Mouse (Mus musculus) kidney, postnatal 0 days (tissue): ENCODE data around the gene Vmn2r19. TPM values are rescaled to one million over a fixed set of nuclear protein-coding genes. Genes with fewer than 3 reads are reported as not detected.
"Not testable (repeated sequence)": the region's sequence is repeated elsewhere in the genome, so short reads cannot be mapped to it uniquely, and the experiment has no call there.

Experiments
- ATAC-seq: fragments of 200-750 bp; cut with Nextera tagmentation; replicated peaks from 2 replicates; pipeline ENCODE4 v1.8.0; 2017; ENCODE audit warnings: low read depth, moderate number of reproducible peaks, moderate TSS enrichment, moderate library complexity; ENCODE audit not compliant: low FRiP score
- DNase-seq: peaks from one replicate; pipeline ENCODE4 v3.0.0-alpha.2; 2016; ENCODE audit warnings: low spot score
- H3K27ac ChIP-seq: fragments of 300-500 bp; sonication (generic); 2 replicates; pipeline ENCODE4 v1.5.1; 2014; ENCODE audit warnings: mild to moderate bottlenecking
- H3K27me3 ChIP-seq: fragments of 300-500 bp; sonication (generic); 2 replicates; pipeline ENCODE4 v1.6.1; 2014; ENCODE audit warnings: low read length, mixed read lengths; ENCODE audit not compliant: insufficient read depth
- H3K36me3 ChIP-seq: fragments of 300-500 bp; sonication (generic); 2 replicates; pipeline ENCODE4 v1.6.1; 2014; ENCODE audit warnings: low read length, mixed read lengths; ENCODE audit not compliant: insufficient read depth
- H3K4me1 ChIP-seq: fragments of 300-500 bp; sonication (generic); replicated peaks from 2 replicates; pipeline ENCODE4 v1.6.1; 2014; ENCODE audit warnings: antibody characterized with exemption, low read length, mixed read lengths; ENCODE audit not compliant: insufficient read depth
- H3K4me2 ChIP-seq: fragments of 300-500 bp; sonication (generic); 2 replicates; pipeline ENCODE4 v1.6.1; 2014; ENCODE audit warnings: mild to moderate bottlenecking, low read length, moderate library complexity, mixed read lengths
- H3K4me3 ChIP-seq: fragments of 300-500 bp; sonication (generic); replicated peaks from 2 replicates; pipeline ENCODE4 v1.5.1; 2014; ENCODE audit warnings: low read depth, low read length
- H3K9ac ChIP-seq: fragments of 300-500 bp; sonication (generic); 2 replicates; pipeline ENCODE4 v1.6.1; 2014; ENCODE audit warnings: low read depth, low read length
- H3K9me3 ChIP-seq: fragments of 300-500 bp; sonication (generic); replicated peaks from 2 replicates; pipeline ENCODE4 v1.6.1; 2016; ENCODE audit warnings: low read length, inconsistent platforms, mixed read lengths
- CTCF ChIP-seq: IDR thresholded peaks from 2 replicates; pipeline ENCODE4 v1.5.1; 2016; ENCODE audit warnings: antibody characterized with exemption, low read depth, mild to moderate bottlenecking, moderate library complexity
- WGBS: fragments of 180-500 bp; shearing (Covaris S2); extraction: QIAGEN DNeasy Blood & Tissue Kit; methylation state at CpG from one replicate; pipeline ENCODE4 v1.1.7; 2014; 5-methylcytosine and 5-hydroxymethylcytosine counted together
- polyA plus RNA-seq: library from polyadenylated mRNA; unstranded; fragments of >200 nt; fragmentation: Nextera tagmentation; extraction: Ambion mirVana; gene quantifications from 2 replicates; pipeline ENCODE4 v1.2.1, GENCODE M21; 2015

The Vmn2r19 gene
- polyA plus RNA-seq, 1 experiment from 2014 or later: not detected

GRCm38 (mm10) chr6:123265809-123266208 lies 42.3 kb upstream of the Vmn2r19 start:
- TF ChIP-seq CTCF: no peak
- H3K9ac ChIP-seq: no peak overlapping the region
- no peak overlapping the region for H3K4me2 ChIP-seq
- DNase-seq (no peak), ATAC-seq (no peak)
- 90% methylated on average over 4 of the region's 4 CpGs for WGBS
- H3K27me3 ChIP-seq: no peaks in the 10 kb centered on the region
- H3K4me1 ChIP-seq: no peaks in the 10 kb centered on the region
- H3K9me3 ChIP-seq: no peaks in the 10 kb centered on the region
- no peak overlapping the region for H3K4me3 ChIP-seq
- H3K36me3 ChIP-seq: no peaks in the 10 kb centered on the region
- no peak overlapping the region for H3K27ac ChIP-seq

- H3K4me2 ChIP-seq: no peak overlapping the region
- no peak overlapping the region for H3K27ac ChIP-seq
- H3K9ac ChIP-seq: no peak overlapping the region
- no peak overlapping the region for H3K4me3 ChIP-seq
- DNase-seq (no peak), ATAC-seq (no peak)
- TF ChIP-seq CTCF: no peak
- no peaks in the 10 kb centered on the region for H3K9me3 ChIP-seq
- 75% methylated on average over 5 of the region's 5 CpGs for WGBS
- no peaks in the 10 kb centered on the region for H3K36me3 ChIP-seq
- no peaks in the 10 kb centered on the region for H3K27me3 ChIP-seq
- no peaks in the 10 kb centered on the region for H3K4me1 ChIP-seq
Observed at GRCm38 (mm10) chr6:123266945-123267344, 41.2 kb upstream of the Vmn2r19 start.

DNA sequence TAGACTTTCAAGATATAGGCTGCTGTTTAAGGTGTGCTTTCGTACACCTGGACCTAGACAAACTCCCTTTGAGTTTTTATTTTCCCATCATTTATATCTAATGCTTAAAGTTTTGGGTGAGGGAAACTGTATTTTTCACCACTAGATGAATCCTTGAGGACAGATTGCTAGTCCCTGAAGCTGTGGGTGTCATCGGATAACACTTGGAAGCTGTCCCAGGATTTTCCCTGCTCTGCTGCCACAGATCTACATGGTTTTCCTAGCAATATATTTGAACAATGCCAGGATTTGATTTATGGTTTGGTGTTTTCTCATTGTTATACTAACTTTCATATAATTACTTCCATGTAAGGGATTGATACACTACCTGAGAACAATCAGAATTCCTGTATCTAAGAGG lies 28.7 kb upstream of the Vmn2r19 start:
- ATAC-seq: no peak
- H3K9me3 ChIP-seq: no peaks in the 10 kb centered on the region
- no peaks in the 10 kb centered on the region for H3K27me3 ChIP-seq
- DNase-seq: no peak
- H3K27ac ChIP-seq: no peak overlapping the region
- H3K36me3 ChIP-seq: no peaks in the 10 kb centered on the region
- H3K4me2 ChIP-seq: no peak overlapping the region
- no peaks in the 10 kb centered on the region for H3K4me1 ChIP-seq
- no peak overlapping the region for H3K4me3 ChIP-seq
- no peak overlapping the region for H3K9ac ChIP-seq
- WGBS: 77% methylated on average over 2 of the region's 2 CpGs
- no peak for TF ChIP-seq CTCF

GRCm38 (mm10) chr6:123286311-123286710 lies 21.8 kb upstream of the Vmn2r19 start:
- no peak for TF ChIP-seq CTCF
- WGBS: 77% methylated on average over 2 of the region's 2 CpGs
- DNase-seq: no peak
- H3K9me3 ChIP-seq: no peaks in the 10 kb centered on the region
- H3K27ac ChIP-seq: no peak overlapping the region
- no peak overlapping the region for H3K4me3 ChIP-seq
- H3K9ac ChIP-seq: no peak overlapping the region
- no peaks in the 10 kb centered on the region for H3K4me1 ChIP-seq
- H3K36me3 ChIP-seq: no peaks in the 10 kb centered on the region
- no peak for ATAC-seq
- no peaks in the 10 kb centered on the region for H3K27me3 ChIP-seq
- H3K4me2 ChIP-seq: no peak overlapping the region

GRCm38 (mm10) chr6:123288931-123289330 lies 19.2 kb upstream of the Vmn2r19 start:
- H3K27me3 ChIP-seq: no peaks in the 10 kb centered on the region
- no peaks in the 10 kb centered on the region for H3K4me1 ChIP-seq
- no peak overlapping the region for H3K4me2 ChIP-seq
- H3K36me3 ChIP-seq: no peaks in the 10 kb centered on the region
- no peak for DNase-seq
- TF ChIP-seq CTCF: no peak
- no peak overlapping the region for H3K4me3 ChIP-seq
- 78% methylated on average over 10 of the region's 10 CpGs for WGBS
- no peak overlapping the region for H3K27ac ChIP-seq
- H3K9me3 ChIP-seq: no peaks in the 10 kb centered on the region
- no peak overlapping the region for H3K9ac ChIP-seq
- no peak for ATAC-seq

GRCm38 (mm10) chr6:123289753-123290152 lies 18.4 kb upstream of the Vmn2r19 start, which contains the start of gene Clec4e:
Gene Clec4e, minus strand, starts transcription at chr6:123289870.
- no peak within 1 kb of the TSS for H3K9ac ChIP-seq
- H3K27ac ChIP-seq: no peak within 1 kb of the TSS
- H3K36me3 ChIP-seq: no peaks in the 10 kb centered on the region
- H3K27me3 ChIP-seq: no peaks in the 10 kb centered on the region
- H3K4me3 ChIP-seq: no peak within 1 kb of the TSS
- TF ChIP-seq CTCF: no peak
- no peaks in the 10 kb centered on the region for H3K9me3 ChIP-seq
- H3K4me2 ChIP-seq: no peak within 1 kb of the TSS
- H3K4me1 ChIP-seq: no peaks in the 10 kb centered on the region
- ATAC-seq (no peak), DNase-seq (no peak)
- WGBS: 73% methylated on average over 4 of the region's 4 CpGs

GRCm38 (mm10) chr6:123292751-123293400 lies 15.3 kb upstream of the Vmn2r19 start:
- no peak for TF ChIP-seq CTCF
- Histone ChIP-seq H3K4me3 (no peak overlapping the region), H3K27ac (no peak overlapping the region), H3K9ac (no peak overlapping the region), H3K4me1 (no peaks in the 10 kb centered on the region), H3K9me3 (no peaks in the 10 kb centered on the region), H3K36me3 (no peaks in the 10 kb centered on the region), H3K27me3 (no peaks in the 10 kb centered on the region), H3K4me2 (no peak overlapping the region)
- WGBS: 95% methylated on average over 1 of the region's 1 CpGs
- DNase-seq (no peak), ATAC-seq (no peak)

DNA sequence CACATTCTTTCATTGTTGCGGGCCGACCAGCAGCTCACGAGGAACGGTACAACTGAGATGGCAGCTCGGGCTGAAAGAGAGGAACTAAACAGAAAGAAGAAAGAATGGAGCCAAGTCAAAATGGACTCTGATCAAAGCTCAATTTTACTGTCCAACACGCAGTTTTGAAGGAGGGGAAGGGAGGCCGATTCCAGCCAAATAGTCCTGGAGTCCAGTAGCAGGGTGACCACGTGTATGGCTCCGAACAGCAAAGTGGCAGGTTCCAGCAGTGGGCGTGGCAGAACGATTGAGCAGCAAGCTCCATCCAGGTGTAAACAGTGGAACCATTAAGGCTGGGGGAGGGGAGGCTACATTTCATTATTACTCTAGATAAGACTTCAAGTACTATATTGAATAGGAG lies 14.6 kb upstream of the Vmn2r19 start:
- WGBS: 89% methylated on average over 11 of the region's 11 CpGs
- not testable (repeated sequence) for DNase-seq, H3K27me3 ChIP-seq, H3K4me2 ChIP-seq, H3K27ac ChIP-seq, ATAC-seq, H3K4me3 ChIP-seq, H3K9me3 ChIP-seq, H3K4me1 ChIP-seq, H3K9ac ChIP-seq, H3K36me3 ChIP-seq
